Mouse (Mus musculus): Measurements from ENCODE around the gene Ccdc180. TPM values are rescaled to one million over a fixed set of nuclear protein-coding genes. Genes with fewer than 3 reads are reported as not detected.
A peak's percentile ranks its signal among the peaks of the same experiment; 100 is the strongest.

Ccdc180 gene
- total RNA-seq, 1 experiment, result not detected

- no peak for DNase-seq (ENCODE audit: low read depth, low spot score)
- Histone ChIP-seq H3K36me3 (ENCODE audit: control insufficient read depth, insufficient read depth, low read length, poor library complexity, severe bottlenecking) (no peaks in the 10 kb centered on the region), H3K9ac (ENCODE audit: insufficient read depth, low read depth, low read length, poor library complexity, severe bottlenecking) (no peak overlapping the region), H3K4me1 (ENCODE audit: control insufficient read depth in 2 of 2, insufficient read depth in 2 of 2, low read length in 2 of 2, poor library complexity in 1 of 2) (no peaks in the 10 kb centered on the region), H3K27ac (ENCODE audit: insufficient read depth, low read depth, low read length, poor library complexity, severe bottlenecking) (no peak overlapping the region), H3K9me3 (ENCODE audit: control insufficient read depth, insufficient read depth, low read depth, low read length) (no peaks in the 10 kb centered on the region), H3K4me3 (ENCODE audit: insufficient read depth in 1 of 2, low read depth in 1 of 2, low read length in 2 of 2, poor library complexity in 1 of 2, severe bottlenecking in 1 of 2) (no peak overlapping the region)
- TF ChIP-seq ZC3H11A (IDR thresholded peaks at IDR 0.05; ENCODE audit: borderline replicate concordance, low read depth, low read length) (no peak), MAFK (IDR thresholded peaks at IDR 0.05; ENCODE audit: insufficient read depth, low read depth, low read length) (no peak), HCFC1 (IDR thresholded peaks at IDR 0.05; ENCODE audit: borderline replicate concordance, insufficient read depth, low read length) (no peak), CHD2 (IDR thresholded peaks at IDR 0.05; ENCODE audit: low read depth, low read length) (no peak), ZNF384 (IDR thresholded peaks at IDR 0.05; ENCODE audit: low read depth, low read length) (no peak)
- in situ Hi-C loops (cut with MboI; ENCODE audit: low sequenced_read_pairs in 2 of 2, unreplicated experiment in 2 of 2), result no loop called here
These were observed 38.5 kb downstream of the Ccdc180 start for GRCm38 (mm10) chr4:45928561-45928960.

GRCm38 (mm10) chr4:45941628-45942044, 51.5 kb downstream of the Ccdc180 start:
- Histone ChIP-seq H3K9ac (ENCODE audit: insufficient read depth, low read depth, low read length, poor library complexity, severe bottlenecking) (peak overlapping the region; percentile 64; the same call in 1 of the 2 replicates), H3K9me3 (ENCODE audit: control insufficient read depth, insufficient read depth, low read depth, low read length) (no peaks in the 10 kb centered on the region), H3K27ac (ENCODE audit: insufficient read depth, low read depth, low read length, poor library complexity, severe bottlenecking) (no peak overlapping the region), H3K4me1 (ENCODE audit: control insufficient read depth in 2 of 2, insufficient read depth in 2 of 2, low read length in 2 of 2, poor library complexity in 1 of 2) (no peaks in the 10 kb centered on the region), H3K4me3 (ENCODE audit: insufficient read depth in 1 of 2, low read depth in 1 of 2, low read length in 2 of 2, poor library complexity in 1 of 2, severe bottlenecking in 1 of 2) (peak overlapping the region; percentile 39 to 48; a peak in 3 of 4 replicates), H3K36me3 (ENCODE audit: control insufficient read depth, insufficient read depth, low read length, poor library complexity, severe bottlenecking) (no peaks in the 10 kb centered on the region)
- TF ChIP-seq MAFK (IDR thresholded peaks at IDR 0.05; ENCODE audit: insufficient read depth, low read depth, low read length) (no peak), CHD2 (IDR thresholded peaks at IDR 0.05; ENCODE audit: low read depth, low read length) (no peak), HCFC1 (IDR thresholded peaks at IDR 0.05; ENCODE audit: borderline replicate concordance, insufficient read depth, low read length) (no peak), ZC3H11A (IDR thresholded peaks at IDR 0.05; ENCODE audit: borderline replicate concordance, low read depth, low read length) (no peak), ZNF384 (IDR thresholded peaks at IDR 0.05; ENCODE audit: low read depth, low read length) (no peak)
- DNase-seq (ENCODE audit: low read depth, low spot score), result peak; percentile 66
- in situ Hi-C loops (cut with MboI; ENCODE audit: low sequenced_read_pairs in 2 of 2, unreplicated experiment in 2 of 2), result no loop called here

GRCm38 (mm10) chr4:45947729-45948128, 57.6 kb downstream of the Ccdc180 start:
- no peak for TF ChIP-seq MAFK (IDR thresholded peaks at IDR 0.05; ENCODE audit: insufficient read depth, low read depth, low read length)
- TF ChIP-seq CHD2 (IDR thresholded peaks at IDR 0.05; ENCODE audit: low read depth, low read length), result no peak
- TF ChIP-seq HCFC1 (IDR thresholded peaks at IDR 0.05; ENCODE audit: borderline replicate concordance, insufficient read depth, low read length), result no peak
- TF ChIP-seq ZC3H11A (IDR thresholded peaks at IDR 0.05; ENCODE audit: borderline replicate concordance, low read depth, low read length), result no peak
- in situ Hi-C loops (cut with MboI; ENCODE audit: low sequenced_read_pairs in 2 of 2, unreplicated experiment in 2 of 2), result no loop called here
- Histone ChIP-seq H3K9ac (ENCODE audit: insufficient read depth, low read depth, low read length, poor library complexity, severe bottlenecking) (no peak overlapping the region), H3K27ac (ENCODE audit: insufficient read depth, low read depth, low read length, poor library complexity, severe bottlenecking) (no peak overlapping the region), H3K9me3 (ENCODE audit: control insufficient read depth, insufficient read depth, low read depth, low read length) (no peaks in the 10 kb centered on the region), H3K4me3 (ENCODE audit: insufficient read depth in 1 of 2, low read depth in 1 of 2, low read length in 2 of 2, poor library complexity in 1 of 2, severe bottlenecking in 1 of 2) (no peak overlapping the region), H3K4me1 (ENCODE audit: control insufficient read depth in 2 of 2, insufficient read depth in 2 of 2, low read length in 2 of 2, poor library complexity in 1 of 2) (no peaks in the 10 kb centered on the region), H3K36me3 (ENCODE audit: control insufficient read depth, insufficient read depth, low read length, poor library complexity, severe bottlenecking) (no peaks in the 10 kb centered on the region)
- no peak for DNase-seq (ENCODE audit: low read depth, low spot score)

GRCm38 (mm10) chr4:45949109-45949848, 59.2 kb downstream of the Ccdc180 start:
- DNase-seq (ENCODE audit: low read depth, low spot score), result no peak
- Histone ChIP-seq H3K4me1 (ENCODE audit: control insufficient read depth in 2 of 2, insufficient read depth in 2 of 2, low read length in 2 of 2, poor library complexity in 1 of 2) (no peaks in the 10 kb centered on the region), H3K9me3 (ENCODE audit: control insufficient read depth, insufficient read depth, low read depth, low read length) (no peaks in the 10 kb centered on the region), H3K36me3 (ENCODE audit: control insufficient read depth, insufficient read depth, low read length, poor library complexity, severe bottlenecking) (no peaks in the 10 kb centered on the region), H3K9ac (ENCODE audit: insufficient read depth, low read depth, low read length, poor library complexity, severe bottlenecking) (no peak overlapping the region), H3K27ac (ENCODE audit: insufficient read depth, low read depth, low read length, poor library complexity, severe bottlenecking) (no peak overlapping the region), H3K4me3 (ENCODE audit: insufficient read depth in 1 of 2, low read depth in 1 of 2, low read length in 2 of 2, poor library complexity in 1 of 2, severe bottlenecking in 1 of 2) (no peak overlapping the region)
- TF ChIP-seq ZC3H11A (IDR thresholded peaks at IDR 0.05; ENCODE audit: borderline replicate concordance, low read depth, low read length) (no peak), CHD2 (IDR thresholded peaks at IDR 0.05; ENCODE audit: low read depth, low read length) (no peak), MAFK (IDR thresholded peaks at IDR 0.05; ENCODE audit: insufficient read depth, low read depth, low read length) (no peak), HCFC1 (IDR thresholded peaks at IDR 0.05; ENCODE audit: borderline replicate concordance, insufficient read depth, low read length) (no peak), ZNF384 (IDR thresholded peaks at IDR 0.05; ENCODE audit: low read depth, low read length) (no peak)
- in situ Hi-C loops (cut with MboI; ENCODE audit: low sequenced_read_pairs in 2 of 2, unreplicated experiment in 2 of 2), result no loop called here
